Mouse (Mus musculus) myocyte (in vitro differentiated cells): ENCODE data around the gene Olfr876. TPM values are rescaled to one million over a fixed set of nuclear protein-coding genes. Genes with fewer than 3 reads are reported as not detected.
"Not testable (repeated sequence)": the region's sequence is repeated elsewhere in the genome, so short reads cannot be mapped to it uniquely, and the experiment has no call there.

Source experiments
- H3K27me3 ChIP-seq: one replicate; pipeline ENCODE4 v1.6.1; 2011; ENCODE audit not compliant: control insufficient read depth, insufficient read depth, insufficient read length
- H3K36me3 ChIP-seq: one replicate; pipeline ENCODE4 v1.6.1; 2011; ENCODE audit not compliant: control insufficient read depth, insufficient read depth
- H3K4me2 ChIP-seq: one replicate; pipeline ENCODE4 v1.6.1; 2011; ENCODE audit warnings: low read depth, control low read depth
- H3K4me3 ChIP-seq: one replicate; pipeline ENCODE4 v1.5.1; 2011; ENCODE audit warnings: mild to moderate bottlenecking, control low read depth, moderate library complexity
- H3K79me2 ChIP-seq: one replicate; pipeline ENCODE4 v1.6.1; 2011; ENCODE audit not compliant: control insufficient read depth, insufficient read depth
- H3ac ChIP-seq: one replicate; pipeline ENCODE4 v1.6.1; 2011; ENCODE audit not compliant: control insufficient read depth, insufficient read length
- CEBPB ChIP-seq: IDR thresholded peaks from 2 replicates; pipeline ENCODE4 v1.6.1; 2011; ENCODE audit warnings: mild to moderate bottlenecking, moderate library complexity; ENCODE audit not compliant: poor library complexity, insufficient read depth, severe bottlenecking
- E2F4 ChIP-seq: IDR thresholded peaks from one replicate; pipeline ENCODE4 v1.6.1; 2011; ENCODE audit warnings: mild to moderate bottlenecking, control low read depth, moderate library complexity; ENCODE audit not compliant: insufficient read depth
- MAX ChIP-seq: IDR thresholded peaks from one replicate; pipeline ENCODE4 v1.6.1; 2011; ENCODE audit warnings: low read depth, mild to moderate bottlenecking, control low read depth
- MYOD1 ChIP-seq, 3 experiments: IDR thresholded peaks; one replicate each; pipeline ENCODE4 v1.6.1; 2011; ENCODE audit warnings: control low read depth in 2 of 3, low read depth in 2 of 3, mild to moderate bottlenecking in 2 of 3, moderate library complexity in 1 of 3; ENCODE audit not compliant: insufficient read length in 2 of 3, control insufficient read depth in 1 of 3
- MYOG ChIP-seq, 3 experiments: IDR thresholded peaks; one replicate each; pipeline ENCODE4 v1.6.1; 2011; ENCODE audit warnings: control low read depth in 2 of 3, low read depth in 2 of 3, mild to moderate bottlenecking in 2 of 3; ENCODE audit not compliant: insufficient read length in 2 of 3, control insufficient read depth in 1 of 3, insufficient read depth in 1 of 3
- POLR2A ChIP-seq: IDR thresholded peaks from one replicate; pipeline ENCODE4 v1.6.1; 2011; ENCODE audit warnings: low read depth, mild to moderate bottlenecking, control low read depth, moderate library complexity; ENCODE audit not compliant: insufficient read length
- POLR2AphosphoS2 ChIP-seq: IDR thresholded peaks from one replicate; pipeline ENCODE4 v1.6.1; 2011; ENCODE audit warnings: low read depth, control low read depth; ENCODE audit not compliant: insufficient read length
- REST ChIP-seq: IDR thresholded peaks from one replicate; pipeline ENCODE4 v1.6.1; 2011; ENCODE audit warnings: mild to moderate bottlenecking, control low read depth, moderate library complexity; ENCODE audit not compliant: insufficient read depth, insufficient read length
- SRF ChIP-seq: IDR thresholded peaks from one replicate; pipeline ENCODE4 v1.6.1; 2011; ENCODE audit warnings: low read depth; ENCODE audit not compliant: control insufficient read depth, insufficient read length
- TCF12 ChIP-seq: IDR thresholded peaks from one replicate; pipeline ENCODE4 v1.6.1; 2011; ENCODE audit warnings: mild to moderate bottlenecking, control low read depth; ENCODE audit not compliant: poor library complexity, insufficient read depth, severe bottlenecking
- TCF3 ChIP-seq: IDR thresholded peaks from one replicate; pipeline ENCODE4 v1.6.1; 2011; ENCODE audit warnings: low read depth, control low read depth; ENCODE audit not compliant: insufficient read length
- USF1 ChIP-seq: IDR thresholded peaks from one replicate; pipeline ENCODE4 v1.6.1; 2011; ENCODE audit warnings: low read depth, mild to moderate bottlenecking, control low read depth, moderate library complexity
- polyA plus RNA-seq: library from polyadenylated mRNA; unstranded; fragments of >200 nt; fragmentation: generic; extraction: Trizol; gene quantifications from one replicate; pipeline ENCODE4 v1.2.1, GENCODE M21; 2012; ENCODE audit warnings: missing spikeins

Gene Olfr876
- polyA plus RNA-seq, 1 experiment, result not detected

GRCm38 (mm10) chr9:37782766-37783260 is 20.0 kb upstream of the Olfr876 start:
- Histone ChIP-seq H3K4me3 (no peak overlapping the region), H3K27me3 (no peaks in the 10 kb centered on the region), H3ac (no peak overlapping the region), H3K4me2 (no peak overlapping the region), H3K36me3 (no peaks in the 10 kb centered on the region), H3K79me2 (no peaks in the 10 kb centered on the region)
- TF ChIP-seq MAX, result no peak
- TF ChIP-seq POLR2AphosphoS2, result no peak
- no peak for TF ChIP-seq TCF3
- TF ChIP-seq REST, result no peak
- TF ChIP-seq MYOG (IDR thresholded peaks at IDR 0.05; ENCODE audit: control insufficient read depth in 1 of 3, insufficient read depth in 1 of 3, insufficient read length in 2 of 3, low read depth in 2 of 3), result no peak
- no peak for TF ChIP-seq MYOD1 (IDR thresholded peaks at IDR 0.05; ENCODE audit: control insufficient read depth in 1 of 3, insufficient read length in 2 of 3, low read depth in 2 of 3)
- no peak for TF ChIP-seq CEBPB
- no peak for TF ChIP-seq POLR2A

- not testable (repeated sequence) for H3K4me2 ChIP-seq, H3K27me3 ChIP-seq, H3K4me3 ChIP-seq, H3K79me2 ChIP-seq, H3ac ChIP-seq, H3K36me3 ChIP-seq
These were observed 19.1 kb upstream of the Olfr876 start for GRCm38 (mm10) chr9:37783394-37784387.

DNA sequence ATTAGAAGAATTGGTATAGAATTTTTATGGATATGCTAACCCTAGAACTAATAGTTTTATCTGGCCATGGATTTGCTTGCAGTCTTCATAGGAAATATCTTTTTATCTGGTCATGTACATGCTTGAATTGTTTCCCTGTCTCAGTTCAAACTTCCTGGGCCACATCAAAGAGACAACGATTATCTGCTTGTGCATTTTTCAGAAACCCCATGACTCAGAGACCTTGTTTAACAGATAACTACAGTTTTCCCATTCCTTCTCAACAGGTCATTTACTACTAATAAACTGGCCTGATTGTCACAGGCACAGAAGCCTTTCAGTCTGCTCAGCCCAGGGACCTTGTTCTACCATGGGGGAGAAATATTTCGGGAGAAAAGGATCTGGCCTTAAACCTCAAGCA is 16.4 kb upstream of the Olfr876 start:
- H3K27me3 ChIP-seq, result no peaks in the 10 kb centered on the region
- no peak overlapping the region for H3K4me3 ChIP-seq
- no peak overlapping the region for H3ac ChIP-seq
- no peaks in the 10 kb centered on the region for H3K79me2 ChIP-seq
- no peak overlapping the region for H3K4me2 ChIP-seq
- TF ChIP-seq POLR2A (no peak), TCF3 (no peak), MAX (no peak), USF1 (no peak), TCF12 (no peak), POLR2AphosphoS2 (no peak), E2F4 (no peak)
- H3K36me3 ChIP-seq, result no peaks in the 10 kb centered on the region

DNA sequence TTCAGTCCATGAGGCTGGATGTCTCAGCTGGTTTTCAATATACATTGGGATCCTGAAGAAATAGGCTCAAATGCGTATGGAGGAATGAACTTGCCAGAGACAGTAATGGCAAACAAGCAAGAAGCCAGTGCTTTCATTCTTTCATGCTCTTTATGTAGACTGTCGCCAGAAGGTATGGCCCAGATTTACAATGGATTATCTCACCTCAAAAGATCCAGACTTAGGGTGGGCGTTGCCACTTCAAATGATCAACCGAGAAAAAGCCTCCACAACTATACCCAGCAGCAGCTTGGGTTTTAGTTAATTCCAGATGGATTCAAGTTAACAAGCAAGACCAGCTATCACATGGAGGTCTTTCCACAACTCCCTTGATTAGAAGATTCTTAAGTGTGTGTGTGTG is 776 bp upstream of the Olfr876 start:
- TF ChIP-seq POLR2AphosphoS2 (no peak), REST (no peak), POLR2A (no peak), USF1 (no peak), MYOD1 (IDR thresholded peaks at IDR 0.05; ENCODE audit: control insufficient read depth in 1 of 3, insufficient read length in 2 of 3, low read depth in 2 of 3) (no peak), TCF12 (no peak), MAX (no peak), MYOG (IDR thresholded peaks at IDR 0.05; ENCODE audit: control insufficient read depth in 1 of 3, insufficient read depth in 1 of 3, insufficient read length in 2 of 3, low read depth in 2 of 3) (no peak), E2F4 (no peak), CEBPB (no peak), TCF3 (no peak), SRF (no peak)
- no peak overlapping the region for H3ac ChIP-seq
- H3K4me3 ChIP-seq, result no peak overlapping the region
- H3K36me3 ChIP-seq, result no peaks in the 10 kb centered on the region
- H3K4me2 ChIP-seq, result no peak overlapping the region
- no peaks in the 10 kb centered on the region for H3K27me3 ChIP-seq
- H3K79me2 ChIP-seq, result no peaks in the 10 kb centered on the region

DNA sequence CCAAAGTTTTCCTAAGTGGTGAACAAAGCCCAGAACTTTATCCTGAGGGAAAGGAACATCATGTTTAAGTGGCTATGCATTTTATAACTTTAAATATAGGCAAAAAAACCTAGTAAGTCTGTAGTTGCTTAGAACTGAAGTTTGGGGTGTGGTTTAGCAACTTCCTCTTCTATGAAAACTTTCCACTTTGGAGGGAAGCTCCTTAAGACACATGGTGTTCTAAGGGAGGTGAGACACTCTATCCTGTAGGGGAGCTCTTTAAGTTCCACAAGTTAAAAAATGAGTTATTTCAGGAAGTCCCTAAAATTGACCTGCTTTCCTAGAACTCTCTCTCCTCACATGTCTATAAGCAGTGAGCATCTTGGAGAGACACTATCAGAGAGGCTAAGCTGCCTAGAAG is 4.4 kb downstream of the Olfr876 start:
- TF ChIP-seq MYOD1 (IDR thresholded peaks at IDR 0.05; ENCODE audit: control insufficient read depth in 1 of 3, insufficient read length in 2 of 3, low read depth in 2 of 3) (no peak), CEBPB (no peak), TCF12 (no peak), MAX (no peak), USF1 (no peak), POLR2AphosphoS2 (no peak), MYOG (IDR thresholded peaks at IDR 0.05; ENCODE audit: control insufficient read depth in 1 of 3, insufficient read depth in 1 of 3, insufficient read length in 2 of 3, low read depth in 2 of 3) (no peak), SRF (no peak), TCF3 (no peak), POLR2A (no peak), E2F4 (no peak), REST (no peak)
- Histone ChIP-seq H3ac (no peak overlapping the region), H3K36me3 (no peaks in the 10 kb centered on the region), H3K4me3 (no peak overlapping the region), H3K27me3 (no peaks in the 10 kb centered on the region), H3K79me2 (no peaks in the 10 kb centered on the region), H3K4me2 (no peak overlapping the region)
